Mouse (Mus musculus): ENCODE measurements around the gene Sprtn.

Sprtn gene

DNA sequence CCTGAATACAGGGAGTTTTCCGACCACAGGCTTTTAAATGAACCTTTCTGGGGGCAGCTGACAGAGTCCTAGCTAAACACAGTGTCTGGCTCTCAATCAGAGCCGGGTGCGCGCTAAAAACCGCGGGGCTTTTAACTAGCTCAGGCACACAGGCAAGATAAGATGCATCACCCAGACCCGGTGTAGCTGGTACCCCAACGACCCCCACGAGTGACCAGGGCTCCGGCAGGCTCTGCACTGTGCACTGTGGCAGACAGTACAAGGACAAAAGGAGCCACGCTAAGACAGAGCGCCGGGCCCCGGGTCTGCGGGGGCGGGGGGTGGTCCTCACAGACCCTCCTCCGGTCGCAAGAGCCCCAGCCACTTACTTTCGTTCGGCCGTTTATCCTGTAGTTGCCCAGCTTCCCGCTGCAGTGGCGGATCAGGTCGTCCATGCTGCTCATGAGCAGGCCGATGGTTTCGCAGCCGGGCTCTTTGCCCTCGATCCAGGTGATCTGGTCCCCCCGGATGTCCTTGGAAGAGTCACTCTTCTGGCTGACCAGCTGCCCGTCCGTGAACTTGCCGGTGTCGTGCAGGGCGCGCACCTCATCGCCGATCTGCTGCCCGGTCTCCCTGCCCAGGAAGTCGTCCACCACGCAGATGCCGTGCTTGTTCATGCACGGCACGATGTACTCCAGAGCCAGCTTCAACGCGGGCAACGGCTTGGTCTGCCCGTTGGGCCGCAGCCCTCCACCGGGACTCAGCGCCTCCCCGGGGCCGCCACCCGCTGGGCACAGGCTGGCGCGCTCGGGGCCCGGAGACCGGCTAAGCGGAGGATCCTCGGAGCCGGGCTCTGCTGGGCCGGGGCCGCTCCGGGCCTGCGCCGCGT is 50.4 kb downstream of the Sprtn start:
- peak; percentile 44 for DNase-seq (ENCODE audit: low spot score)

DNA sequence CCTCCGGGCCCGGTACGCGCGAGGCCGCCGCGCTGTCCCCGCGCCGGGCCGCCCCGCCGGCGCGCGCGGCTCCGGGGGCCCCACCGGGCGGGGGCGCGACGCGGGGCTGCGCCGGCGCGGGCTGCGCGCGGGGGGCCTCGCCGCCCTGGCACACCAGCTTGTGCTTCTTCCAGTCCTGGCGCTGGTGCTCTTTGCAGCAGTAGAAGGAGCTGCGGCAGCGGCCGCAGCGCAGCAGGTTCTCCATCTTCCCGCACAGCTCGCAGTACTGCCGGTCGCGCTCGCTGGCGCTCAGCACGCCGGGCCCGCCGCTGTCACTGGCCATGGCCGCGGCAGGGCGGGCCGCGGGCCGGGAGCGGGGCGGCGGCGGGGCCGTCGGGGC is 51.0 kb downstream of the Sprtn start:
- peak; percentile 26 for DNase-seq (ENCODE audit: low spot score)

- peak; percentile 68 for DNase-seq (ENCODE audit: low spot score)
Observed at GRCm38 (mm10) chr8:124949209-124950068, 51.8 kb downstream of the Sprtn start, which contains the start of gene Egln1. TSS of gene Egln1 (minus strand) at chr8:124949324.

DNA sequence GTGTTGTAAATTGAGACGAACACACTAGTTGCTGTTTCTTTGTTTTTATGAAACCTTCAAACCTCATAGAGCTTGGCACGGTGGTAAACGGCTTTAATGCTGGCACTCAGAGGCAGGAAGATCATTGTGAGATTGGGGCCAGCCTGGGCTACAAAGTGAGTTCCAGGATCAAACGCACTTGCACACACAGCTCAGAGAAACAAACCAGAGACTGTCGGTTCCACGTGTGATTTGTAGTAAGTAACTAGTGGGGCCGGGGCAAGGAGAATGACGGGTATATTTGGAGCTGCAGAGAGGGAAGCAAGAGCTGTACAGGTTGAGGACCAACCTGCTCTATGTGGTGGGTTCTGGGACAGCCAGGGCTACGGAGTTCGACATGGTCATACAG is 52.4 kb downstream of the Sprtn start:
- peak; percentile 17 for DNase-seq (ENCODE audit: low spot score)

DNA sequence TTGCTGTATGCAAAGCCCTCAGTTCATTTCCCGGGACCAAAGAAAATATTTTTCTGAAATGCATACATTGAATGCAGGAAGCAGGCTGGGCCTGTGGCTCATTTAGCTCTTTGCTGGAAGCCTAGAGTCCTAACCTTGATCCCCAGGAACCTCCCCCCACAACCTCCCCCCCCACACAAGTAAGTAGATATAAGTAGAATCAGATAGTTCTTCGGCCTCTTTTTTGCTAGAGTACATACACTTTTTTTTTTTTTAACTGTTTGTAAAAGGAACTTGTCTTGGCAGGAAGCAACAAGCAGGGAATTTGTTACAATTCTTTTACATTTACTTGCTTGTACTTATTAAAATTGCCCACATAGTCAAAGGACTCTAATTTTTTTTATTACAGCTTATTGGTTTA is 53.2 kb downstream of the Sprtn start:
- DNase-seq (ENCODE audit: low spot score): no peak

DNA sequence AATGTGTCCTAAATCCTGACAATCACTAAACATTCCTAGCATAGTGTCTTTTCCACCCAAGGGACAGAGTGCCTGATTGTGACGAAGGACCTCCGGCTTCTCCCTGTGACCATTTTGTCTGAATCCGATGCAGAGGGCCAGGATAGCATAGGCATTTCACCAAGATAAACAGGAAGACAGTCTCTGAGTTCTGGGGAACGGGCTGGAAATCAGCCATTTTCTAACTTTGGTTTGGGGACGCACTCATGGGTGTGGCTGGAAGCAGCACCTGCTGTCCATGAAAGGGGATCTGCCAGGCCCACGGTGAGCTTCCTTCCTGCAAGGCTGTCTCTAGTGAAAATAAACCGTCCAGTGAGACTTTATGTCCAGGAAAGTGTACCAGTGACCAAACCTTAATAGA is 55.5 kb downstream of the Sprtn start:
- DNase-seq (ENCODE audit: low spot score): no peak

GRCm38 (mm10) chr8:124954572-124955082 is 56.9 kb downstream of the Sprtn start:
- no peak for DNase-seq (ENCODE audit: low spot score)

Measured in T-cell, adult 2 months (primary cell).